Mouse (Mus musculus) embryo, embryonic 10.5 days (tissue): Measurements from ENCODE around the gene Plin1.

Experiments used
- DNase-seq: peaks from one replicate; pipeline ENCODE4 v3.0.0-alpha.2; 2015; ENCODE audit warnings: low spot score

The Plin1 gene

DNA sequence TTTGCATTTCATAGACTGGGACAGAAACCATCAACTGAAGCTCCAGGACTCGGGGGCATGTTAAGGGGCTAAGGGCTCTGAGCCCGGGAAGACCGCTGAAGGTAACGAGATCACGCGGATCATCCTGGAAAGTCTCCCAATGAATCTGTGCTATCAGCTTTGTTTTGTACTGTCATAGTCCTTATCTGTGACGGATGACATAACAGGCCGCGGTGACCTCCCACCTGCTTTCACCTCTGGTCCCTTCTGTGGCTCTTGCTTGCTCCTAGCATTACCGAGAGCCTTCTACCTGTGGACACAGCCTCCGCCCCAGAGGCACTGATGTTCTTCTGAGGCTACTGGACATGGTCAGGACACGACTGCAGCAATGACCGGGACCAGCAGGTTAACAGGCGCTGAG is 3.8 kb upstream of the Plin1 start:
- no peak for DNase-seq

DNA sequence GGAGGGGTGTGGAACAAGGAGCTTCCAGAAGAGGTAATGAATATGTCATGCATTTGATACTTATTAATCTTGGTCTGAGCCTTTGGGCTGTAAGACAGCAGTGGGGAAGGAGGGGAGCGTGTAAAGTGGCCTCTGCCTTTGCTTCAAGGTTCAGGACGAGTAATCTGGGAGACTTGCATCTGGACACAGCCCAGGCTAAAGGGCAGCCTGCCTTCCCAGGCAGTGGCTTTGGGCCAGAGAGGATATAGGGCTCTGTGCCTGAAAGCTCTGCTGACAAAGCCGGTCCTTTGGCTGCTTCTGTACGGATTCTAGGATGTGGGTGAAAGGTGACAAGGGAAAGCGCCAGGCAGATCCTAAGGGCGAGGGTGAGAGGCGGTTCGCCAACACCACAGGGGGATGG is 1.9 kb upstream of the Plin1 start:
- no peak for DNase-seq

DNA sequence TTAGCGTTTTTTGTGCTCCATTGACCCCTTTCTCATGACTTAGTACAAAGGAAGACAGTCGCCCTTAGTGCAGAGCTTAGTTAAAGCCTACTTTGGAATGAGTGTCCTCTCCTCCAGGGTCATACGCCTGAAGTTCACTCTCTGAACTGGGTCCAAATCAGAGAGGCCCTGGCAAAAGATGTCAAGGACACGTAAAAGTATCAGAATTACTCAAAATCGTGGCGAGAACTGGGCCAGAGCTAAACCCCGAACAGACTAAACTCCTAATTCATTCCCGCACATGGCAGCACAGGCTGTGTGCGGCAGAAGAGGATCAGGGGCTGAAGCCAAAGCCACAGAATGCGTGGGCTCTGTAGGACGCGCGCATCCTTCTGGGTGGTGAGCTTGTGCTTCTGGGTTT is 1.3 kb downstream of the Plin1 start:
- DNase-seq, result no peak

DNA sequence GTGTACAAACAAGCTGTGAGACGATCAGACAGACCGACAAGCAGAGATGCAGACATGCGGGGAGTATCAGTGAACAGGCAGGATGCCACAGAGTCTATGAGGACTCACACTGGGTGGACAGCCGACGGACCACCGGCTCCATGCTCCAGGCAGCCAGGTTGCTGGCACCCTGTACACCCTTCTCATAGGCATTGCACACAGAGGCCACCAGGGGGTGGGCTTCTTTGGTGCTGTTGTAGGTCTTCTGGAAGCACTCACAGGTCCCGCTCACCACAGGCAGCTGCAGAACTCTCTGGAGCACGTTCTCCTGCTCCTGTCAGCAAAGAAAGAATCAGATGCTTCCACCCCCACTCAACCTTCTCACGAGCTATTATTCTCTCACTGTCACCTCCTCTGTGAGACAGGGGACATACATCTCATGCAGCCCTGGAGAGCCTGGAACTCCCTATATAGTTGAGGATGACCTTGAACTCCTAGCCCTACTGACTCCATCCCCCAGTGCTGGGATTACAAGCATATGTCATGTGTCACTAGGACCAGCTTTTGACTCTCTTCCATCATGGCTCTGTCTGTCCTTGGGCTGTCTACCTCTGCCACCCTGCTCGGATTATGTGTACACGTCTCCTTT is 2.8 kb downstream of the Plin1 start:
- peak; percentile 36 for DNase-seq

DNA sequence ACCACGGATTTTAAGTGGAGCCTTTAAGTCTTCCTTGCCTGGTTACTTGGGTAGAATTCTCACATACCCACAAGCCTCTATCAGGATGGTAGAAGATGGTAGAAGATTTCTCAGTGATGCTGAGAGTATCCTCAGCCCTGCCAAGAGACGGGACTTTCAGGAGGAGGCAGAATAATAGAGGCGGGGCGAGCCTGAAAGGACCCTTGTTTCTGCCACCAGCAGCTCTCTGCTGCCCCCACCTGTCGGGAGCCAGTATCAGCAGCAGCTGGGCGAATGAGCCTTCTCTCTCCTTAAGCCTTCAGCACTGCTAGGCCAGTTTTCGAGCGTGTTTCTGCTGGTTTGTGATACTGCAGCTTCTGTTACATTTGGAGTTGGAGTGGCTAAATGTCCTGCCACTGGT is 3.5 kb downstream of the Plin1 start:
- peak; percentile 89 for DNase-seq

DNA sequence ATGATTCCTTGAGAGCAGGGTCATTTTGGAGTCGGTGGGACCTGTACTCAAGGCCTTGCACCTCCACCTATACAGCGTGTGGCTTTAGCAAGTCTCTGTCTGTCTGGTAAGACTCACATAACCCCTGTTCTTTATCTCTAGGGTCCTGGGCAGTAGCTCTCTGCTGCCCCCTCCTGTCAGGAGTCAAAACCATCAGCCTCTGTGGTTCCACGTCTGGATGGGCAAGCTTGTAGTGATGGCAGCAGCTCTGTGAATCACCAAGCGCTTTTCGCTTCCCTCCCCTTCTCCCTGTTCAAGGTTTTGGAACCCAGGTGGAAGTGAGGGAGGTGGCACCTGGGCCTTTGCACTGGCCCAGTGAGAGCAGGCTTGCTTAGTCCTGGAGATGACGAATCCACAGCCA is 4.5 kb downstream of the Plin1 start:
- peak; percentile 89 for DNase-seq

DNA sequence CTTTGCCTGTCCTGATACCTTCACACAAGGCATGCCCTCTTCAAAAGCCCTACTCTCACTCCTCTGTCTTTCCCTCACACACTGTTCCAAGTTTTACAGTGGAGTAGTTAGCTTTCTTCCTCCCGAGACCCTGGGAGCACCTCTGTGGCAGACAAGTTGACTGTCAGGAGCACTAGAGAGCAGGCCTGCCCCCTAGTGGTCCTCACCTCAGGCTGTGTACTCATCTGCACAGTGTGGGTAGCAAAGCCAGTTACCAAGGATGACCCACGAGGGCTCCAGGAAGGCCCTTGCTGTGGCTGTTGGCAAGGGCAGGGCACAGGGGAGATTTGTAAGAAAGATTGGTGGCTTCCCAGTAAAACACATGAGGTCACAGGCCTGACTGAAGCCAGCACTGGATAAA is 5.6 kb downstream of the Plin1 start:
- DNase-seq, result peak; percentile 81

DNA sequence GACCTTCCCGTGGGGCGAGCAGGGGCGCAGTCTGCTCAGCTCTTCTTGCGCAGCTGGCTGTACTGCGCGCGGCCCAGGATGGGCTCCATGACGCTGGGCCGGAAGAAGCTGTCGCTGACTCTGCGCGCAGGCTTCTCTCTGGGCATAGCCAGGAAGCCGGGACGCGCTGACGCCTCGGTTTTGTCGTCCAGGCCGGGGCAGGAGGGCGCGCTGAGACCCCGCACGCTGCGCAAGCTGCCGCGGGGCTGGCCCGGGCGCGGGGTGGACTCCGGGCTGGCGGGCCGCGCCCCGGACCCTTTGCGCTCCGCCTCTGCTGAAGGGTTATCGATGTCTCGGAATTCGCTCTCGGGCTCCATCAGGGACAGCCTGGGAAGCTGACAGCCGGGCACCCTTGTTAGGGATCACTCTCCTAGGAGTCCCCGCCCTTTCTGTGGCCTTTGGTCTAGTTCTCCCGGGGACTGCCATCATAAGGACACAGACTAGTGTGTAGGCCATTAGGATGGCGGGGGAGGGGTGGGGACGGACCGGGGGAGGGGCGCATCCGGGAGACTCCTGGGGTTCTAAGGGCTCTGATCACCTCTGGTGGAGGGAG is 11.2 kb downstream of the Plin1 start:
- DNase-seq, result peak; percentile 71

DNA sequence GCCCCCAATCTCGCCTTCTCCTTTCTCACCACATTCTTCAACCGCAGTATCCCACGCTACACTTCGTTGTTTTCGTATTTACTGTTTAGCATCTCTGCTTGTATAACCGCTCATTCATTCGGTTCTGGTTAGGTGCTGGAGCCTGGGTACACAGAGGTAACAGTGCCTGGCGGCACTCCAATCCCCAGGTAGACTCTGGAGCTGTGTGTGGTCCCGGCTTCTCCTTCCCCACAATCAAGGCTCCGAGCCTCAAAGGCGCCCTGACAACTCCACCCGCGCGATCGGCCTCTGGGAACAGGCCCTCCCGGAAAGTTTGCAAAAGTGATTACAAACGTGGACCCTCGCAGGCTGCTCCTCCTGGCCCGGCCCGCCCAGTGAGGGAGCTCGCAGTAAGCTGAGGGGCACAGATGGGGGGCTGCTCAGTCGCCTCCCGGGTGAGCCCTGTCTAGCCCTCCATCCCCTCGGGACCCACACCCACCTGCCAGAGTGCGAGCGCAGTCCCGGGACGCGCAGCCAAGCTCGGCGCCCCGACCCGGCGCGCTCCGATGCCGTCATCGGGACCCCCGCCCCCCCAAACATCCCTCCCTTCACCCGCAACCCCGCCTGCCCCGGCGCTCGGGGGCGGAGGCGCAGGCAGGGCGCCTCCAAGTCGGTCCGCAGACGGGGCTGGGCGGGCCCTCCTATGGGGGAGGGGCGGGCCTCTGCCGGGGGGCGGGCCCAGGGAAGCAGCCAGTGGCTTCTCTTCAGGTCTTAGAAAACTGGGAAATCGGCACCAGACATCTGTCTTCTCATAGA is 17.3 kb downstream of the Plin1 start, which contains the start of gene Kif7:
Kif7 (minus strand) TSS at position 534 of the 795 bp plus-strand sequence.
- DNase-seq, result peak; percentile 90

DNA sequence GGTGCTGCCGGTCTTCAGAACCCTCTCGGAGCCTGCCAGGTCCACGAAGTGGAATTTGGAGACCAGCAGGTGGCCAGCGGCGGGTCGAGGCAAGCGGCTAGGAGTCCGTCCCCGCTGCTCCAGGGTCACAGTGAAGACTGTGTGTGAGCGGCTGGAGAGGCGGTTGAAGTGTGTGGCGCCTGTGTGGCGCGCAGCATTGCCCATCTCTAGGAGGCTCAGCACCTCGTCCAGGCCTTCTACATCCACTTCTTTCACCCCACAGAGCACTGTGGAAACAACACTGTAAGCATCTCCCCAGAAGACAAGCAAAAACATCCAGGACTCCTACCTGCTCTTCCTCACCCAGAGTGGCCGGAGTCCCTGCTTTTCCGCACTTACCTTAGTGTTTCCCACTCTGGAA is 21.9 kb downstream of the Plin1 start:
- peak; percentile 19 for DNase-seq

DNA sequence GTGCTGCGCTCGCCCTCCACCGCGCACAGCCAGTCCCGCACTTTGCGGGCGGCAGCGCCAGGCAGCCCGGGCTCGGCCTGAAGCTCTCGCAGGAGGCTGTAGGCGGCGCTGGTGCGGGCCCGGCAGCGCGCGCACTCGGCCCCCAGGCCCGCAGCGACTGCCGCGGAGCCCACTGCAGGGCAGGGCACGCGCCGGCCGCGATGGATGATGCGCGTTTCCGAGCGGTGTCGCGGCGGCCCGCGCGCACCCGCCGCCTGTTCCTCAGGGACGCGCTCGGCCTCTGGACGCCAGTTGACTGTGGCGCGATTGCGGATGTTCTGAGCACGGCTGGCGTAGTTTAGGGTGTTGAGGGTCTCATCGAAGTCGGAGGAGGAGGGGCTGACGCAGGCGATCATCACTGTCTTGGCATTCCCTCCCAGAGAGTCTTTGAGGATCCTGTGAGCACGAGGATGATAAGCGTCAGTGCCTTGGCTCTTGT is 22.5 kb downstream of the Plin1 start:
- DNase-seq, result peak; percentile 82

DNA sequence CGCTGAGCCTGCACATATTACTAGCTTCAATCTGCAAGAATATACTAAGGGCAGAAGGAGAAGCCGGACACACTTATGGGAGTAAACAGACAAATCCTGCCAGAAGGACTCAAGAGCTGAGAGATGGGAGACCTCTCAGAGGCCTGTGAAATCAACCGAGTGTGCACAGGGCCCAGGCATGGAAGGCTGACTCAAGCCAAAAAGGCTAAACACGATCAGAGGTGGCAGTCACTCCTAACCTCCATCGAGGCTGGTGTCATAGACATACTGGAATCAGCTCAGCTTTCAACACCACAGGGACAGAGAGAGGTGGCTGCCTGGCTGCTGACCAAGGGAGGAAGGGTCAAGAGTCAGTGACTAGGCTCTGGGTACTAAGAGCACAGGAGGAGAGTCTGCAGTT is 27.5 kb downstream of the Plin1 start:
- no peak for DNase-seq

DNA sequence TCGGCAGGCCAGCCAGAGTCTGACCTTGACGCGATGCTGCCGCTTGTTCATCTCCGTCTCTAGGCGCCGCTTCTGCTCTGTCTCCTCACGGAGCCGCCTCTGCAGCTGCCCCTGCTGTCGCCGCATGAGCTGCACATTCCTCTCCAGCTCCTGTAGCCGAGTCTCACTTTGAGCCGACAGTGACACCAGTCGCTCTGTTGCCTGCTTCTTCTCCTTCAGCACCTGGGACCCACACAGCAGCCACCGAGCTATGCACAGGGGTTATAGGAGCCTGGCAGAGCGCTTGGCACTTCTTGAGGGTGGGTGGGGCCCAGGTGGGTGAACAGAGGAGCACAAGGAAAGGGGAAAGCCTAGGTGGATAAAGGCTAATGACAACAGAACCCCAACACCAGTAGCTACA is 29.9 kb downstream of the Plin1 start:
- DNase-seq, result no peak

DNA sequence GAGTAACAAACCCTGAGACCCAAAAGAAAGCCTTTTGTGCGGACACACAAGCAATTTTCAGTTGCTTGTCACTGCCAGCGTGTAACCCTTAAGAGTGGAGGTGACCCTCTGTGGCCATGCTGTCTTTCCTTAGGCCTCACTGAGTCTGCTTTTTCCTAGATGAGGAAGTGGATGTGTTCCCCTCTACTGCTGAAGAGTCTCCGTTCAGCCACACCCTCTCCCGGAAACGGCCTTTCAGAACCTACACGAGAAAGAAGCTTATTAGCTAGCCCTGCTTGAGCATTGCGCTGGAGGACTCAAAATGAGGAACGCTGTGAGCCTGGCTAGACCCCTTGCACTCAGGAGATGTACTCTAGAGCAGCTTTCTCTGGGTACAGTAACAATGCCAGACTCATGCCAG is 36.2 kb downstream of the Plin1 start:
- no peak for DNase-seq

DNA sequence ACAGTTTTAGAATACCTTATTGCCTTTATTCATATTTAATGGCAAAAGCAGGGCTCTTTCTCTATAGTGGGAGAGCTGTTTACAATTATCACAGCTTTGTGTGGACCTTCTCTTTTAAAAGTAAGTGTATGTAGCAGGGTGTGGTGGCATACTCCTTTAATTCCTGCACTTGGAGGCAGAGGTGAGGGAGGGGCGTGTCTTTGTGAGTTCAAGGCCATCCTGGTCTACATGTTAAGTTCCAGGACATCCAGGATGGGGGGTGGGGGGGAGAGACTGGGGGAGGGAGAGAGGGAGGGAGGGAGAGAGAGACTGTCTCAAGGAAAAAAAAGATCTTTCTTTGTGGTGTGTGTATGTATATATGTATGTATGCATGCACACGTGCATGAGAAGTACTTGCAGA is 52.5 kb downstream of the Plin1 start:
- DNase-seq, result no peak

DNA sequence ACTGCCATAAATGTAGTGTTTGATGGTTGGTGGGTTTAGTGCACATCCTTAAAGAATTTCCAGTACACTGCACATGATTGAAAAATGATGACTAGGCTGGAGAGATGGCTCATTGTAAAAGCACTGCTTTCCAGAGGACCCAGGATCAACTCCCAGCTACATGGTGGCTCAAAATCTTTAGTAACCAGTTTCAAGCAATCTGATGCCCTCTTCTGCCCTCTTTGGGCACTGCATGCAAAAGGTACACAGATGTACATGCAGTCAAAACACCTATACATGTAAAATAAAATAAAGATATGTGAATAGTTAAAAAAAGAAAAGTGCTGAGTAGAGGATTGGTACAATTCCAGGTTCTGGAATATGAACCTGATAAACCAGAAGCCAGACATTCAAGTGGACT is 53.5 kb downstream of the Plin1 start:
- peak; percentile 38 for DNase-seq

DNA sequence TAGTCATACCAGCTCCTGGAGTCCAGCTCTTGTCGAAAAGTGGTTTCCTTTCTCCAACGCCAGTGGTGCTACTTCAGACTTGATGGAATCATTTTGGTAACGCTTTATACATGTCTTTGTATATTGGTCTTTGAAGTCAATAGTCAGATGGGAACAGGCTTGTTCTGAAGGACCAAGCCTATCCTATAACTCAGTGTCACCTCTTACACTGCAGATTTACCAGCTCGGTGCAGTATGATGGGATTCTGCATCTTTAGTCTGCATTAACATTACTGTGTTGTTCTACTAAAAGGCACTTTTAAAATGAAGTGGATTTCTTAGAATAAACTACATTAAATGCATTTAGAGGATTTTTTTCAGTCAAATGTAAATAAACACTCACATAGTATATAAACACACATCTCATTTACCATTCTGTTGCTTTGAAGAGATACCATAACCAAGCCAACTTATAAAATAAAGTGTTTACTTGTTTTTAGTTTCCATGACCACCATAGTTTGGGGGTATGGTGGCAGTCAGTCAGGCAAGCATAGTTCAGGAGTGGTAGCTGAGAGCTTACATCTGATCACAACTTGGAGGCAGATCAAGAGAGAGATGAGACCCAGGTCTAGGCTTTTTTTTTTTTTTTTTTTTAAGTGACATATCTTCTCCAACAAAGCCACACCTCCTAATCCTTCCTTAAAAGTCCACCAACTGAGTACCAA is 61.7 kb downstream of the Plin1 start:
- DNase-seq, result no peak
